Mouse (Mus musculus): ENCODE data around the gene Arhgap36. TPM values are rescaled to one million over a fixed set of nuclear protein-coding genes. Genes with fewer than 3 reads are reported as not detected.

Arhgap36 gene
- 7.6 and 8.5 TPM in 2 replicates for polyA plus RNA-seq (2015; fragmentation: Nextera tagmentation; extraction: Ambion mirVana)

DNA sequence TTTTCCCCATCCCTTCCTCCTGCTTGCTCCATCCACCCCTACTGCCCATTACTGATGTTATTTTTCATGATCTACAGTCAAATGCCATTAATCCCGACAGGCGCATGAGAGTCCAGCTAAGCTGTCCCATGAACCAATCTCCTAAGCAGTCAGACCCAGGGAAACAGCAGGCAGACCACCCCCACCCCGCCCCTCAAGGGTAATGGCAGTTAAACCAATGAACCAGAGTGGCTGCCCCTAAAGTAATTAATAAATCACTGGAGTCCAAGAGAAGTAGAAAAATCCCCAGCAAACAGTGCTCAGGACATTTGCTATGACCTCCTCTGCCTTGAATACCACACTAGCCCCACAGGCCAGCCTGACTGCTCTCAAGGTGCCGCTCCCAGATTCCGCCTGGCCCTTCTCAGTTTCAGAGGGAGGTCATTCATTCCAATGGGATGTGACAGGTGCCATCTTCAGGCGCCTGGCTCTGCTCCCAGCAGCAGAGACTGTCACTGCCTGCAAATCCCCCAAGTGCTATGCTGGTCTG lies at the start of gene Arhgap36:
Arhgap36 (plus strand) TSS at position 504 of the 529 bp plus-strand sequence.
- 55% methylated on average over 6 of the region's 6 CpGs for WGBS
- H3K27me3 ChIP-seq, result no peaks in the 10 kb centered on the region
- ATAC-seq (ENCODE audit: low read depth), result no peak
- no peaks in the 10 kb centered on the region for H3K9me3 ChIP-seq
- H3K4me2 ChIP-seq, result no peak within 1 kb of the TSS
- no peak within 1 kb of the TSS for H3K9ac ChIP-seq
- H3K4me1 ChIP-seq (replicated peaks), result no peaks in the 10 kb centered on the region
- no peak within 1 kb of the TSS for H3K27ac ChIP-seq (replicated peaks)
- no peaks in the 10 kb centered on the region for H3K36me3 ChIP-seq
- no peak within 1 kb of the TSS for H3K4me3 ChIP-seq

DNA sequence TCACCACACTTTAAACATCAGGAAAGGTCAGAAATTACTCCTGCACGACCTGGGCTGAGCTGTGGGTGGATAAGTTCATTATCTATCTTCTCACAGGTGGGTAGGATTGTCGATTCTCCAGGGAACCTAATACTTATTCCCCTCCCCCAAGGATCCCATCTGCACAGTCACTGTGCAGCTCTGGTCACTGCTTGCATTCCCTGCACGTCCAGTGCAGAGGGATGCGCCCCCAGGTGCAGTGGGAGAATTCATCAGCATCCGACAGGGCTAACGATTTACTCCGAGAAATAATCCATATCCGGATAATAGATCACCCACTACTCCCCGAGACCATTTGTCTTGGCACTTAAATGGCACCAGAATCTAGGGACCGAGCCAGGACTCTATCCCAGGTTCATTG lies 6.0 kb upstream of the Arhgap36 start:
- H3K27ac ChIP-seq (replicated peaks), result no peak overlapping the region
- no peaks in the 10 kb centered on the region for H3K4me1 ChIP-seq (replicated peaks)
- 50% methylated on average over 10 of the region's 10 CpGs for WGBS
- H3K9ac ChIP-seq, result no peak overlapping the region
- H3K27me3 ChIP-seq, result no peaks in the 10 kb centered on the region
- H3K4me2 ChIP-seq, result no peak overlapping the region
- no peak overlapping the region for H3K4me3 ChIP-seq
- H3K9me3 ChIP-seq, result no peaks in the 10 kb centered on the region
- no peaks in the 10 kb centered on the region for H3K36me3 ChIP-seq
- 0 out of 2 replicates have a peak, but pooled peaks have one; percentile 32 for ATAC-seq (ENCODE audit: low read depth)

DNA sequence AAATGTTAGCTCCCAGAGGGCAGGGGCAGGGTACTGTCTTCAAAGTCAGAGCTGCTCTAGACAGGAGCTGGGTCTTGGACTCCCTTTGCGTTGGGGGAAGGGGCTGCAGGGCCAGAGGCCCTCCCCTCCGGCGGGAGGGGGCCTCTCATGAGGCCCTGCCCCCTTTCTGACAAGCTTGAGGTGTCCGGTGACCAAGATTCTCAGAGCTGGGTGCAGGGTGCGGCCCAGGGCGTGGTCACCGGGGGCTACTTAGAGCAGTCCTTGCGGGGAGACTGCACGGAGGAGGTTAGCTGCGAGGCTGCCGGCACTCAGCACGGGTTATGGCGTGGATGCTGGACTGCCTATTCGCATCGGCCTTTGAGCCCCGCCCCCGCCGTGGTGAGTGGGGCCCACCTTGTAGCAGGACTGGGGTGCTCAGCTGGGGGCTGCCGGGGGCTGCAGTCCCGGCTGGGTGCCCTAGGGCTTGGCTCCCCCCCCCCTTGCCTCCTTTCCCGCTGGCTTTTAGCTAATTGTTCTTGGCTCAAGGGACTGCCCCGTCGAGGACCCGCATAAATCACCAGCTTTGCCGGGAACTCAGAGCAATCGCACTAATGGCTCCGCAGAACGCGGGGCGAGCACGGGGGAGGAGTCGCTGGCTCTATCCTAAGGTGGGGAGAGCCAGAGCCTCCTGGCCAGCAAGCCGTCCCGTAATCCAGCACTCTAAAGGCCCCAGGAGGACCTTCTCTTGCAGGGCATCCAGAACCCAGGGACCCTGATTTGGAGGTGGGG lies 6.7 kb downstream of the Arhgap36 start:
- H3K4me2 ChIP-seq, result peak overlapping the region; percentile 62
- peak; percentile 89 for ATAC-seq (ENCODE audit: low read depth)
- 11% methylated on average over 34 of the region's 34 CpGs for WGBS
- no peak overlapping the region for H3K27ac ChIP-seq (replicated peaks)
- H3K4me3 ChIP-seq, result peak overlapping the region; percentile 38
- H3K9me3 ChIP-seq, result no peaks in the 10 kb centered on the region
- H3K9ac ChIP-seq, result peak overlapping the region; percentile 50; the same call in 1 of the 2 replicates
- no peaks in the 10 kb centered on the region for H3K36me3 ChIP-seq
- no peaks in the 10 kb centered on the region for H3K27me3 ChIP-seq
- H3K4me1 ChIP-seq (replicated peaks), result no peaks in the 10 kb centered on the region

DNA sequence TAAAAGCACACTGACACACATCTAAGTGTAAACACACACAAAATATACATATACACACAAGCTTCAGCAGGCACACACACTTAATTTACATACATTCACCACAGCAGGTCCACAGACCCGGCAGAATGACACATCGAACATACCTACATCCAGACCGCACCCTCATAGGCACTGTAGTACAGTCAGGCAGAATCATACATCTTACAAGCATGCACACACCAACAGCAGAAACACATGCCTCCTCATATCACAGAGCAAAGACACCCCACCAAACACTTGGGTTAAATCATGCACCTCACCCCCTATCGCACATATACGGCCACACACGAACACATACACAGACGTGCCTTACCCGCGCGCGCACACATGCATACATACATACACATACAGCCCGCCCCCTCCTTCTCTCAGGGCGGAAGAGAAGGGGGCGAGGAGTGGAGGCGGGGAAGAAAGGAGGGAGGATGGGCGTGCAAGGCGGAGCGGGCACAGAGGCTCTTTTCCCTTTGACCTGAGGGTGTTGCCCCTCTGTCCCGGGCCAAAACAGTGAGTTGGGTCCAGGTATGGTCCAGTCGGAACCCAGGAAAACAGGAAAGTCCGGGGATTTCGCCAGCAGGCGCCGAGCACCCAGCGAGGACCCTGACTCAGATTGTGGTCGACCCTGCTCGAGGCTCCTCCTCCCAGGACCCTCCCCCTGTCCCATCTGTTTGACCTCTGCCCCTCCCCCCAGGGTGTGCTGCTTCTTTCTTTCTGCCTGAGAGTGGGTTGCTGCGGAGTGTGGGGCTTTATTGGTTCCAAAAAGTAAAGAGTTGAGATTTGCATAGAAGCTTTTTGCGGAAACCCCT lies 16.4 kb downstream of the Arhgap36 start:
- peak overlapping the region; percentile 36 for H3K4me3 ChIP-seq
- H3K9ac ChIP-seq, result peak overlapping the region; percentile 52
- H3K9me3 ChIP-seq, result no peaks in the 10 kb centered on the region
- WGBS, result 24% methylated on average over 26 of the region's 29 CpGs
- H3K27me3 ChIP-seq, result 0 out of 2 replicates have a peak, but pooled peaks cover 6% of the 10 kb centered on the region
- peaks cover 6% of the 10 kb centered on the region; the same call in 1 of the 2 replicates for H3K4me1 ChIP-seq (replicated peaks)
- peak; percentile 80 for ATAC-seq (ENCODE audit: low read depth)
- no peak overlapping the region for H3K27ac ChIP-seq (replicated peaks)
- H3K36me3 ChIP-seq, result no peaks in the 10 kb centered on the region
- H3K4me2 ChIP-seq, result peak overlapping the region; percentile 61

DNA sequence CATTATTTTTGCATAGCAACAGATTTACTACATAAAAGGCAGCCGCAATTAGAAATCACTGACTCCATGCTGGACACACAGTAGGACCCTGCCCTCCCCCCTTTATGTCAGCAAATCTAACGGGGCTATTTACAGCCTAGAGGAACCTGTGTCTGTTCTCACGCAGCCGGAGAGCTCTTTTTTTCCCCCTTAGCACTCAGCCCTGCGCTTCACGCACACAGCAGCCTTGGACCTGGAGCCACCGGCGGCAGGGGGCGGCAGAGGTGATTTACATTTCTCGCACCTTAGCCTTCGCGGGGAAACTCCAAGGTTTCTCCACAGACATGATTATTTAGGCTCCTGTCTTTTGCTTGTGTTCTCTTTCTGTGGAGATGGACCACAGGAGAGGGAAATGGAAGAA lies 17.1 kb downstream of the Arhgap36 start:
- Histone ChIP-seq H3K27ac (replicated peaks) (no peak overlapping the region), H3K4me1 (replicated peaks) (peaks cover 6% of the 10 kb centered on the region; the same call in 1 of the 2 replicates), H3K36me3 (no peaks in the 10 kb centered on the region), H3K27me3 (peaks cover 6% of the 10 kb centered on the region; the same call in 1 of the 2 replicates), H3K4me2 (peak overlapping the region; percentile 61), H3K9ac (peak overlapping the region; percentile 52), H3K4me3 (peak overlapping the region; percentile 36), H3K9me3 (no peaks in the 10 kb centered on the region)
- WGBS, result 14% methylated on average over 12 of the region's 12 CpGs
- 0 out of 2 replicates have a peak, but pooled peaks have one; percentile 53 for ATAC-seq (ENCODE audit: low read depth)

GRCm38 (mm10) chrX:49489141-49489540 lies 25.4 kb downstream of the Arhgap36 start:
- WGBS, result 90% methylated on average over 5 of the region's 5 CpGs

GRCm38 (mm10) chrX:49493739-49494449 lies 30.1 kb downstream of the Arhgap36 start:
- no peaks in the 10 kb centered on the region for H3K9me3 ChIP-seq
- no peak overlapping the region for H3K27ac ChIP-seq (replicated peaks)
- H3K9ac ChIP-seq, result no peak overlapping the region
- H3K27me3 ChIP-seq, result peaks cover 33% of the 10 kb centered on the region
- ATAC-seq (ENCODE audit: low read depth), result no peak
- 21% methylated on average over 46 of the region's 46 CpGs for whole genome bisulfite sequencing
- peak overlapping the region; percentile 35 for H3K4me3 ChIP-seq
- H3K36me3 ChIP-seq, result no peaks in the 10 kb centered on the region
- peak overlapping the region; percentile 60 for H3K4me2 ChIP-seq
- H3K4me1 ChIP-seq (replicated peaks), result peaks cover 5% of the 10 kb centered on the region

More at GRCm38 (mm10) chrX:49489141-49489540, 25.4 kb downstream of the Arhgap36 start:
- no peak for ATAC-seq (ENCODE audit: low read depth)
- no peaks in the 10 kb centered on the region for H3K9me3 ChIP-seq
- H3K4me3 ChIP-seq, result no peak overlapping the region
- no peak overlapping the region for H3K27ac ChIP-seq (replicated peaks)
- H3K27me3 ChIP-seq, result peaks cover 13% of the 10 kb centered on the region
- H3K4me2 ChIP-seq, result no peak overlapping the region
- no peaks in the 10 kb centered on the region for H3K36me3 ChIP-seq
- H3K4me1 ChIP-seq (replicated peaks), result peaks cover under 1% of the 10 kb centered on the region
- H3K9ac ChIP-seq, result no peak overlapping the region

Other genes with a start within 250 kb of the Arhgap36 start
- 8.1 and 9.6 TPM in 2 replicates for gene Enox2, start 175.7 kb upstream of the Arhgap36 start, polyA plus RNA-seq (2015; fragmentation: Nextera tagmentation; extraction: Ambion mirVana)
- not detected in 2 replicates for gene Olfr1320, start 208.4 kb downstream of the Arhgap36 start, polyA plus RNA-seq (2015; fragmentation: Nextera tagmentation; extraction: Ambion mirVana)